Mouse (Mus musculus) induced T-regulatory cell, adult 2 months (primary cell): ENCODE data around the gene Slc38a2.

ENCODE experiments used
- DNase-seq: peaks from one replicate; pipeline ENCODE4 v3.0.0-alpha.2; 2012; ENCODE audit warnings: low read depth

The Slc38a2 gene

GRCm38 (mm10) chr15:96665889-96666288 lies 33.6 kb downstream of the Slc38a2 start:
- peak; percentile 94 for DNase-seq

- no peak for DNase-seq
Measured at GRCm38 (mm10) chr15:96660590-96661141, 38.9 kb downstream of the Slc38a2 start.

- DNase-seq, result no peak
Measured at GRCm38 (mm10) chr15:96658275-96658602, 41.3 kb downstream of the Slc38a2 start.

- DNase-seq, result no peak
Measured at GRCm38 (mm10) chr15:96657576-96658274, 41.8 kb downstream of the Slc38a2 start.

- DNase-seq, result peak; percentile 55
Measured at GRCm38 (mm10) chr15:96655514-96655913, 44.0 kb downstream of the Slc38a2 start.

- DNase-seq, result peak; percentile 79
Measured at GRCm38 (mm10) chr15:96654714-96655113, 44.8 kb downstream of the Slc38a2 start.

- DNase-seq, result no peak
Measured at GRCm38 (mm10) chr15:96653011-96653410, 46.5 kb downstream of the Slc38a2 start.

GRCm38 (mm10) chr15:96652531-96652930 lies 47.0 kb downstream of the Slc38a2 start:
- DNase-seq, result no peak

- peak; percentile 39 for DNase-seq
Measured at GRCm38 (mm10) chr15:96647376-96647775, 52.2 kb downstream of the Slc38a2 start.

- DNase-seq, result peak; percentile 85
Measured at GRCm38 (mm10) chr15:96642436-96643405, 56.8 kb downstream of the Slc38a2 start, which contains the start of gene Slc38a1. Slc38a1 (minus strand) TSS chr15:96642913.

- peak; percentile 78 for DNase-seq
Measured at GRCm38 (mm10) chr15:96641821-96642435, 57.6 kb downstream of the Slc38a2 start.

GRCm38 (mm10) chr15:96641111-96641820 lies 58.3 kb downstream of the Slc38a2 start:
- peak; percentile 79 for DNase-seq

GRCm38 (mm10) chr15:96640291-96640985 lies 59.1 kb downstream of the Slc38a2 start:
- peak; percentile 95 for DNase-seq

GRCm38 (mm10) chr15:96639630-96640029 lies 59.9 kb downstream of the Slc38a2 start:
- DNase-seq, result peak; percentile 81

- DNase-seq, result no peak
Measured at GRCm38 (mm10) chr15:96638656-96639055, 60.9 kb downstream of the Slc38a2 start.

GRCm38 (mm10) chr15:96638173-96638572 lies 61.4 kb downstream of the Slc38a2 start:
- peak; percentile 96 for DNase-seq
